ENCODE assay signal across 8 mouse cellular contexts in the genomic region with DNA sequence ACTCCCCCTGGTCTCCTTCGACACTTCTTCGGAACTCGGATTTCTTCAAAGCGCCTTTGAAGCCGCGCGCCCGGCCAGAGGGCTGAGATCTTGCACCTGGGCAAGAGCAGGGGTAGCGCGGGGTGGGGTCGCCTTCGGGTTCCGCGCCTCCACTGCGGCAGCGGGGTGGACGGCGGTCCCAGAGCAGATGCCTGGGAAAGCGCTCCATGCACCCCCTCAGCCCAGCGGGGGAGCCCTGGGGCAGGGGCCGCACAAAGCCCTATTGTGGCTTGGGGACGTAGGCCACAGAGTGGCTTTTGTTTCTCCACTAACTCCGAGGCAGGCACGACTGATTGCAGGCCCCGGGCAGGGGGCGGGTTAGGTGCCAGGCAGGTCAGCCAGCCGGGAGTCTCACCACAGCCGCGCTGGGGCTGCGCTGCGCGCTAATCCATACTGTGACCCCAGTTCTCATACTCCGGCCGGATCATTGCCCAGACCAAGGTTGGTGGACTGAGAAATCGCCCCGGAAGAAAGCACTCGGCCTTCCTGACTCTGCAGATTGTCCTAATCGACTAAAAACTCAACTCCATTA. TPM values are rescaled to one million over a fixed set of nuclear protein-coding genes. Genes with fewer than 3 reads are reported as not detected.
DNase-seq lines count a peak whose midpoint lies in the region; ATAC-seq lines count a peak whose summit lies in the region.

No protein-coding gene starts in this region.

- peaks cover 51% of the 10 kb centered on the region for H3K4me1 ChIP-seq in embryonic facial prominence, embryonic 13.5 days
- H3K4me1 ChIP-seq in intestine, embryonic 15.5 days (replicated peaks) = peaks cover 25% of the 10 kb centered on the region
- H3K4me1 ChIP-seq in neural tube, embryonic 15.5 days = peaks cover 36% of the 10 kb centered on the region

- H3K36me3 ChIP-seq in embryonic facial prominence, embryonic 13.5 days = no peaks in the 10 kb centered on the region
- H3K36me3 ChIP-seq in intestine, embryonic 15.5 days = no peaks in the 10 kb centered on the region
- H3K36me3 ChIP-seq in neural tube, embryonic 15.5 days = no peaks in the 10 kb centered on the region

- H3K9me3 ChIP-seq in embryonic facial prominence, embryonic 13.5 days = no peaks in the 10 kb centered on the region
- H3K9me3 ChIP-seq in intestine, embryonic 15.5 days = no peaks in the 10 kb centered on the region
- H3K9me3 ChIP-seq in neural tube, embryonic 15.5 days (replicated peaks) = no peaks in the 10 kb centered on the region

- peaks cover 33% of the 10 kb centered on the region for H3K27me3 ChIP-seq in embryonic facial prominence, embryonic 13.5 days
- H3K27me3 ChIP-seq in intestine, embryonic 15.5 days (replicated peaks) = peaks cover 37% of the 10 kb centered on the region
- peaks cover 48% of the 10 kb centered on the region for H3K27me3 ChIP-seq in neural tube, embryonic 15.5 days (replicated peaks)

- H3K9ac ChIP-seq in embryonic facial prominence, embryonic 13.5 days = peak overlapping the region; percentile 82
- H3K9ac ChIP-seq in intestine, embryonic 15.5 days = peak overlapping the region; percentile 66
- H3K9ac ChIP-seq in neural tube, embryonic 15.5 days (replicated peaks) = peak overlapping the region; percentile 57

- H3K4me2 ChIP-seq in embryonic facial prominence, embryonic 13.5 days = peak overlapping the region; percentile 91
- H3K4me2 ChIP-seq in intestine, embryonic 15.5 days (replicated peaks) = peak overlapping the region; percentile 99
- H3K4me2 ChIP-seq in neural tube, embryonic 15.5 days = peak overlapping the region; percentile 98

- DNase-seq in cerebellum, adult 9-11 months = peak; percentile 48
- DNase-seq in cerebellum, adult 11 months = no peak
- peak; percentile 65 for DNase-seq in ES-CJ7 (ENCODE audit: low read depth, low spot score)
- DNase-seq in liver = peak; percentile 26

- H3K4me3 ChIP-seq in embryonic facial prominence, embryonic 13.5 days = peak overlapping the region; percentile 54
- peak overlapping the region; percentile 53 for H3K4me3 ChIP-seq in intestine, embryonic 15.5 days (replicated peaks)
- peak overlapping the region; percentile 50 for H3K4me3 ChIP-seq in neural tube, embryonic 15.5 days (replicated peaks)

- WGBS in embryonic facial prominence, embryonic 13.5 days = 2% methylated on average over 38 of the region's 38 CpGs
- WGBS in intestine, embryonic 15.5 days = 7% methylated on average over 38 of the region's 38 CpGs
- WGBS in neural tube, embryonic 15.5 days = under 1% methylated on average over 38 of the region's 38 CpGs

- peak overlapping the region; percentile 93 for H3K27ac ChIP-seq in embryonic facial prominence, embryonic 13.5 days
- peak overlapping the region; percentile 71 for H3K27ac ChIP-seq in intestine, embryonic 15.5 days
- peak overlapping the region; percentile 67 for H3K27ac ChIP-seq in neural tube, embryonic 15.5 days (replicated peaks)

- ATAC-seq in embryonic facial prominence, embryonic 13.5 days (ENCODE audit: insufficient number of reproducible peaks, insufficient read depth, low FRiP score, low TSS enrichment, low read depth) = peak; percentile 63
- ATAC-seq in intestine, embryonic 15.5 days = peak; percentile 62
- peak; percentile 46; the same call in 1 of the 2 replicates for ATAC-seq in neural tube, embryonic 15.5 days (ENCODE audit: low FRiP score)
- no peak for ATAC-seq in activated CD4-positive, CD25-positive, alpha-beta regulatory T cell, adult 4 months

RNA-seq across cellular contexts. Expression of gene Aaas, which starts 5.4 kb away (rescaled TPM):
- 72.9 and 80.6 TPM in 2 replicates for polyA plus RNA-seq in embryonic facial prominence, embryonic 13.5 days (2015; fragmentation: Nextera tagmentation; extraction: Ambion mirVana)
- polyA plus RNA-seq in intestine, embryonic 15.5 days (2015; fragmentation: Nextera tagmentation; extraction: Ambion mirVana) = 58.2 and 62.7 TPM in 2 replicates
- polyA plus RNA-seq in neural tube, embryonic 15.5 days (2015; fragmentation: Nextera tagmentation; extraction: Ambion mirVana) = 30.4 and 49.7 TPM in 2 replicates
- polyA plus RNA-seq in activated CD4-positive, CD25-positive, alpha-beta regulatory T cell, adult 4 months (2017; shearing (Covaris generic)) = 10 to 100 TPM; 45.7 to 48.7 TPM

RNA-seq across cellular contexts. Expression of gene Sp7, which starts 11.0 kb away (rescaled TPM):
- 24.1 and 32.7 TPM in 2 replicates for polyA plus RNA-seq in embryonic facial prominence, embryonic 13.5 days (2015; fragmentation: Nextera tagmentation; extraction: Ambion mirVana)
- polyA plus RNA-seq in intestine, embryonic 15.5 days (2015; fragmentation: Nextera tagmentation; extraction: Ambion mirVana) = 0.59 and 0.68 TPM in 2 replicates
- 0.88 and 0.95 TPM in 2 replicates for polyA plus RNA-seq in neural tube, embryonic 15.5 days (2015; fragmentation: Nextera tagmentation; extraction: Ambion mirVana)
- polyA plus RNA-seq in activated CD4-positive, CD25-positive, alpha-beta regulatory T cell, adult 4 months (2017; shearing (Covaris generic)) = not detected

RNA-seq across cellular contexts. Expression of gene Myg1, which starts 24.4 kb away (rescaled TPM):
- polyA plus RNA-seq in embryonic facial prominence, embryonic 13.5 days (2015; fragmentation: Nextera tagmentation; extraction: Ambion mirVana) = 109 TPM in 2 replicates
- polyA plus RNA-seq in intestine, embryonic 15.5 days (2015; fragmentation: Nextera tagmentation; extraction: Ambion mirVana) = 77.8 and 88.4 TPM in 2 replicates
- polyA plus RNA-seq in neural tube, embryonic 15.5 days (2015; fragmentation: Nextera tagmentation; extraction: Ambion mirVana) = 83.7 and 96.4 TPM in 2 replicates
- polyA plus RNA-seq in activated CD4-positive, CD25-positive, alpha-beta regulatory T cell, adult 4 months (2017; shearing (Covaris generic)) = 100 to 1,000 TPM; 109 to 120 TPM

RNA-seq across cellular contexts. Expression of gene Pfdn5, which starts 30.0 kb away (rescaled TPM):
- polyA plus RNA-seq in embryonic facial prominence, embryonic 13.5 days (2015; fragmentation: Nextera tagmentation; extraction: Ambion mirVana) = 458 and 502 TPM in 2 replicates
- polyA plus RNA-seq in intestine, embryonic 15.5 days (2015; fragmentation: Nextera tagmentation; extraction: Ambion mirVana) = 306 and 309 TPM in 2 replicates
- 427 and 485 TPM in 2 replicates for polyA plus RNA-seq in neural tube, embryonic 15.5 days (2015; fragmentation: Nextera tagmentation; extraction: Ambion mirVana)
- polyA plus RNA-seq in activated CD4-positive, CD25-positive, alpha-beta regulatory T cell, adult 4 months (2017; shearing (Covaris generic)) = 1,000 to 10,000 TPM; 1,328 to 1,584 TPM

RNA-seq across cellular contexts. Expression of gene Sp1, which starts 50.0 kb away (rescaled TPM):
- polyA plus RNA-seq in embryonic facial prominence, embryonic 13.5 days (2015; fragmentation: Nextera tagmentation; extraction: Ambion mirVana) = 12.3 and 14.1 TPM in 2 replicates
- 9.0 and 9.6 TPM in 2 replicates for polyA plus RNA-seq in intestine, embryonic 15.5 days (2015; fragmentation: Nextera tagmentation; extraction: Ambion mirVana)
- polyA plus RNA-seq in neural tube, embryonic 15.5 days (2015; fragmentation: Nextera tagmentation; extraction: Ambion mirVana) = 3.0 and 3.9 TPM in 2 replicates
- polyA plus RNA-seq in activated CD4-positive, CD25-positive, alpha-beta regulatory T cell, adult 4 months (2017; shearing (Covaris generic)) = 10 to 100 TPM; 20.6 to 21.6 TPM

Comparison
In these comparisons a context has a peak if more than half of its experiments do, and no peak if none do; other contexts are left out.
1. RNA of gene Sp7, which starts 11.0 kb away (polyA plus RNA-seq): 24.1 to 32.7 TPM in embryonic facial prominence, embryonic 13.5 days; 0.88 to 0.95 TPM in neural tube, embryonic 15.5 days, 0.59 to 0.68 TPM in intestine, embryonic 15.5 days and not detected in activated CD4-positive, CD25-positive, alpha-beta regulatory T cell, adult 4 months; every median in the first group is over 10 times any median in the second.
2. Peak in every context shown above with its lines, with median percentiles within 50 percentile points of each other: H3K27ac ChIP-seq, H3K4me2 ChIP-seq, H3K4me3 ChIP-seq and H3K9ac ChIP-seq.